Mouse (Mus musculus) c-Kit-positive CD71-negative TER-119-negative erythroid progenitor cells, embryonic 14.5 days (primary cell): ENCODE data around the gene Otos.

Experiments
- DNase-seq: peaks from one replicate; pipeline ENCODE4 v3.0.0-alpha.2; 2013; ENCODE audit warnings: low read depth

Otos gene

GRCm38 (mm10) chr1:92607711-92608110 is 40.9 kb downstream of the Otos start:
- DNase-seq, result no peak

GRCm38 (mm10) chr1:92605482-92605881 is 43.2 kb downstream of the Otos start, which contains the start of gene Olfr1410:
Olfr1410 (plus strand) TSS chr1:92605782.
- DNase-seq, result no peak

- no peak for DNase-seq
These were observed 52.6 kb downstream of the Otos start for GRCm38 (mm10) chr1:92596019-92596418.
